Mouse (Mus musculus): ENCODE measurements around the gene Cdh23. TPM values are rescaled to one million over a fixed set of nuclear protein-coding genes. Genes with fewer than 3 reads are reported as not detected.

The Cdh23 gene
- total and polyA plus RNA-seq, 3 experiments, result 4.7 to 7.7 (median 7.0) TPM

- WGBS, result 39% methylated on average over 8 of the region's 8 CpGs
- no peak overlapping the region; the same call in none of the 2 replicates for H3K27ac ChIP-seq
- peak overlapping the region; percentile 27 for H3K9ac ChIP-seq (ENCODE audit: low read depth, low read length)
Observed at GRCm38 (mm10) chr10:60284676-60285111, 411.6 kb downstream of the Cdh23 start.

GRCm38 (mm10) chr10:60284248-60284647 is 412.0 kb downstream of the Cdh23 start:
- 78% methylated on average over 6 of the region's 6 CpGs for WGBS
- peaks cover 13% of the 10 kb centered on the region for H3K79me2 ChIP-seq (replicated peaks; ENCODE audit: control insufficient read depth, insufficient read depth, low read length)
- H3K9ac ChIP-seq (ENCODE audit: low read depth, low read length), result no peak overlapping the region
- H3K27me3 ChIP-seq (ENCODE audit: control insufficient read depth, insufficient read depth, low read length), result no peaks in the 10 kb centered on the region
- no peak for DNase-seq
- peaks cover 53% of the 10 kb centered on the region for H3K36me3 ChIP-seq (ENCODE audit: control insufficient read depth, insufficient read depth, low read length)
- no peak overlapping the region for H3K4me3 ChIP-seq
- H3K4me1 ChIP-seq (ENCODE audit: control insufficient read depth, insufficient read depth, low read length), result peaks cover 66% of the 10 kb centered on the region
- no peak for TF ChIP-seq POLR2A (IDR thresholded peaks at IDR 0.05; ENCODE audit: insufficient read depth, low read depth, low read length)
- TF ChIP-seq CTCF (IDR thresholded peaks at IDR 0.05), result no peak
- no peak for TF ChIP-seq EP300 (IDR thresholded peaks at IDR 0.05; ENCODE audit: insufficient read depth, low read depth, low read length)
- peak overlapping the region; percentile 91 for H3K27ac ChIP-seq
- intact Hi-C loops (cut with DNase I), result loop anchor here (5.0 kb wide), 1 partner anchor 63 kb away; the partner anchor contains the start of gene Vsir

More at GRCm38 (mm10) chr10:60284676-60285111, 411.6 kb downstream of the Cdh23 start:
- no peak overlapping the region for H3K4me3 ChIP-seq
- peak in 1 of 2 experiments; percentile 36 for DNase-seq
- intact Hi-C loops (cut with DNase I), result loop anchor here (5.0 kb wide), 1 partner anchor 63 kb away; the partner anchor contains the start of gene Vsir
- H3K27me3 ChIP-seq (ENCODE audit: control insufficient read depth, insufficient read depth, low read length), result no peaks in the 10 kb centered on the region
- H3K79me2 ChIP-seq (replicated peaks; ENCODE audit: control insufficient read depth, insufficient read depth, low read length), result peaks cover 13% of the 10 kb centered on the region
- TF ChIP-seq EP300 (IDR thresholded peaks at IDR 0.05; ENCODE audit: insufficient read depth, low read depth, low read length) (no peak), POLR2A (IDR thresholded peaks at IDR 0.05; ENCODE audit: insufficient read depth, low read depth, low read length) (no peak), CTCF (IDR thresholded peaks at IDR 0.05) (no peak)
- peaks cover 63% of the 10 kb centered on the region for H3K4me1 ChIP-seq (ENCODE audit: control insufficient read depth, insufficient read depth, low read length)
- peaks cover 54% of the 10 kb centered on the region for H3K36me3 ChIP-seq (ENCODE audit: control insufficient read depth, insufficient read depth, low read length)

GRCm38 (mm10) chr10:60282116-60283014 is 413.9 kb downstream of the Cdh23 start:
- peak overlapping the region; percentile 51 for H3K9ac ChIP-seq (ENCODE audit: low read depth, low read length)
- H3K4me3 ChIP-seq, result peak overlapping the region; percentile 26
- 23% methylated on average over 10 of the region's 10 CpGs for WGBS
- TF ChIP-seq POLR2A (IDR thresholded peaks at IDR 0.05; ENCODE audit: insufficient read depth, low read depth, low read length) (no peak), CTCF (IDR thresholded peaks at IDR 0.05) (no peak), EP300 (IDR thresholded peaks at IDR 0.05; ENCODE audit: insufficient read depth, low read depth, low read length) (0 out of 2 replicates have a peak, but pooled peaks have one; percentile 8)
- intact Hi-C loops (cut with DNase I), result loop anchor here (5.0 kb wide), 1 partner anchor 65 kb away; the partner anchor contains the start of gene Vsir
- H3K27me3 ChIP-seq (ENCODE audit: control insufficient read depth, insufficient read depth, low read length), result no peaks in the 10 kb centered on the region
- peaks cover 50% of the 10 kb centered on the region for H3K36me3 ChIP-seq (ENCODE audit: control insufficient read depth, insufficient read depth, low read length)
- peaks cover 61% of the 10 kb centered on the region for H3K4me1 ChIP-seq (ENCODE audit: control insufficient read depth, insufficient read depth, low read length)
- H3K27ac ChIP-seq, result peak overlapping the region; percentile 91
- peaks cover 12% of the 10 kb centered on the region for H3K79me2 ChIP-seq (replicated peaks; ENCODE audit: control insufficient read depth, insufficient read depth, low read length)
- peak in 1 of 2 experiments; percentile 68 for DNase-seq

GRCm38 (mm10) chr10:60281571-60282050 is 414.7 kb downstream of the Cdh23 start:
- no peak for DNase-seq
- peak overlapping the region; percentile 91 for H3K27ac ChIP-seq
- H3K36me3 ChIP-seq (ENCODE audit: control insufficient read depth, insufficient read depth, low read length), result peaks cover 50% of the 10 kb centered on the region
- intact Hi-C loops (cut with DNase I), result loop anchor here (5.0 kb wide), 1 partner anchor 66 kb away; the partner anchor contains the start of gene Vsir
- peak overlapping the region; percentile 25; the same call in 1 of the 2 replicates for H3K9ac ChIP-seq (ENCODE audit: low read depth, low read length)
- TF ChIP-seq CTCF (IDR thresholded peaks at IDR 0.05) (no peak), POLR2A (IDR thresholded peaks at IDR 0.05; ENCODE audit: insufficient read depth, low read depth, low read length) (no peak), EP300 (IDR thresholded peaks at IDR 0.05; ENCODE audit: insufficient read depth, low read depth, low read length) (no peak)
- 57% methylated on average over 9 of the region's 9 CpGs for WGBS
- H3K4me1 ChIP-seq (ENCODE audit: control insufficient read depth, insufficient read depth, low read length), result peaks cover 55% of the 10 kb centered on the region
- H3K4me3 ChIP-seq, result peak overlapping the region; percentile 26; the same call in 1 of the 2 replicates
- H3K27me3 ChIP-seq (ENCODE audit: control insufficient read depth, insufficient read depth, low read length), result no peaks in the 10 kb centered on the region
- peaks cover 12% of the 10 kb centered on the region for H3K79me2 ChIP-seq (replicated peaks; ENCODE audit: control insufficient read depth, insufficient read depth, low read length)

GRCm38 (mm10) chr10:60280353-60280752 is 415.9 kb downstream of the Cdh23 start:
- Histone ChIP-seq H3K36me3 (ENCODE audit: control insufficient read depth, insufficient read depth, low read length) (peaks cover 41% of the 10 kb centered on the region), H3K4me3 (peak overlapping the region; percentile 41), H3K27ac (peak overlapping the region; percentile 91), H3K4me1 (ENCODE audit: control insufficient read depth, insufficient read depth, low read length) (peaks cover 47% of the 10 kb centered on the region), H3K79me2 (replicated peaks; ENCODE audit: control insufficient read depth, insufficient read depth, low read length) (peaks cover 11% of the 10 kb centered on the region), H3K9ac (ENCODE audit: low read depth, low read length) (0 out of 2 replicates have a peak overlapping the region, but pooled peaks have one; percentile 17), H3K27me3 (ENCODE audit: control insufficient read depth, insufficient read depth, low read length) (no peaks in the 10 kb centered on the region)
- no peak for TF ChIP-seq CTCF (IDR thresholded peaks at IDR 0.05)
- no peak for TF ChIP-seq EP300 (IDR thresholded peaks at IDR 0.05; ENCODE audit: insufficient read depth, low read depth, low read length)
- no peak for TF ChIP-seq POLR2A (IDR thresholded peaks at IDR 0.05; ENCODE audit: insufficient read depth, low read depth, low read length)
- 25% methylated on average over 6 of the region's 6 CpGs for WGBS
- DNase-seq, result no peak
- intact Hi-C loops (cut with DNase I), result loop anchor here (5.0 kb wide), 1 partner anchor 67 kb away; the partner anchor contains the start of gene Vsir

All from heart, adult 2 months (tissue).